Mouse (Mus musculus) cerebellum, adult 9-10 months (tissue): Measurements from ENCODE around the gene Vmn2r116.
"Not testable (repeated sequence)": the region's sequence is repeated elsewhere in the genome, so short reads cannot be mapped to it uniquely, and the experiment has no call there.

Experiments used
- DNase-seq: peaks from one replicate; pipeline ENCODE4 v3.0.0; 2022

Gene Vmn2r116

GRCm38 (mm10) chr17:23384304-23384703 lies at the start of gene Vmn2r116:
TSS of gene Vmn2r116 (plus strand) at chr17:23384604.
- DNase-seq, result not testable (repeated sequence)

- DNase-seq, result not testable (repeated sequence)
Observed at GRCm38 (mm10) chr17:23343441-23343840, 41.0 kb upstream of the Vmn2r116 start, which contains the start of gene Vmn2r115. TSS of gene Vmn2r115 (plus strand) at chr17:23343741.

- no peak for DNase-seq
Observed at GRCm38 (mm10) chr17:23351644-23352043, 32.8 kb upstream of the Vmn2r116 start.

- DNase-seq, result no peak
Observed at GRCm38 (mm10) chr17:23433150-23433679, 48.8 kb downstream of the Vmn2r116 start.
